Mouse (Mus musculus) megakaryocyte, embryonic 14.5 days (primary cell): ENCODE results near the gene Ctdnep1.

Experiments used
- FLI1 ChIP-seq: IDR thresholded peaks from 2 replicates; pipeline ENCODE4 v1.6.1; 2012; ENCODE audit warnings: low read length, inconsistent platforms, mixed read lengths
- GATA1 ChIP-seq: IDR thresholded peaks from 3 replicates; pipeline ENCODE4 v1.6.1; 2012; ENCODE audit warnings: mixed read lengths, low read length, inconsistent platforms, borderline replicate concordance

- TF ChIP-seq FLI1 (no peak), GATA1 (no peak)
These were observed 17.9 kb downstream of the Ctdnep1 start for GRCm38 (mm10) chr11:69998567-69999491.
